Mouse (Mus musculus): ENCODE measurements around the gene Tcp11. TPM values are rescaled to one million over a fixed set of nuclear protein-coding genes. Genes with fewer than 3 reads are reported as not detected.

Gene Tcp11
- polyA plus RNA-seq, 1 experiment from 2014 or later = 1.4 TPM

DNA sequence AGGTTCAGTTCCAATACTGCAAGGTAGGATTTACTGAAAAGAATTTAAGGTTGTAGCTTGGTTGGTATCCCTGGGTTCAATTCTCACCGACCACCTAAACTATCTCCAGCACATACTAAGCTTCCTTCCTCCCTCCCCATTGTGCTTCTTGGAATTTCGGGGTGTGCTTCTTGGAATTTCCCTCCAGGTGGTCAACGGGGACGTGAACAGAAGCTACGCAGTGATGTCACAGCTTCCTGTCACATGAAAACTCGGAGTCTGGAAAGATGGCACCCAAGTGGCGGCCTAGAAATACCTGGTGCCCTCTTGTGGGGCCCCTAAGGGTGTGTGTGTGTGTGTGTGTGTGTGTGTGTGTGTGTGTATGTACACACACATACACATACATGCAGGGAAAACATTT lies 1.4 kb upstream of the Tcp11 start:
- H3K27me3 ChIP-seq = peaks cover 16% of the 10 kb centered on the region; the same call in 1 of the 2 replicates
- no peak overlapping the region for H3K4me2 ChIP-seq
- H3K36me3 ChIP-seq = no peaks in the 10 kb centered on the region
- WGBS = 91% methylated on average over 7 of the region's 7 CpGs
- H3K4me3 ChIP-seq = no peak overlapping the region
- H3K4me1 ChIP-seq (replicated peaks) = peaks cover 21% of the 10 kb centered on the region
- H3K9ac ChIP-seq = no peak overlapping the region
- ATAC-seq (ENCODE audit: low FRiP score) = no peak
- H3K9me3 ChIP-seq = no peaks in the 10 kb centered on the region
- no peak overlapping the region for H3K27ac ChIP-seq

DNA sequence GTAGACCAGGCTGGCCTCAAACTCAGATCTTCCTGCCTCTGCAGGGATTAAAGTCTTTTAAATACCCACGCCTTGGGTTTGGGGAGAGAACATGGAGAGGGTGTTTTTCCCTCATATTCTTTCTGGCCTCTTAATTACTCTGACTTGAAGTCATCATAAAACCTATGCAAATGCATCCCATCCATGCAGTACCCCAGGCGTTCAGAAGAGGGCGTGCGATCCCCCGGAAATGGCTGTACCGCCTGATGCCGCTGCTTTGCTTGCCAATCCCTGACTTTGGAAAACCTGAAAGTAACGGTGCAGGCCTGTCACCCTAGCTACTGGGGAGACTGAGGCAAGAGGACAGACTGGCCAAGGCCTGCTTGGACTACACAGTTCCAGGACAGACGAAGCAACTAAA lies 946 bp upstream of the Tcp11 start:
- ATAC-seq (ENCODE audit: low FRiP score) = no peak
- Histone ChIP-seq H3K4me2 (no peak overlapping the region), H3K27me3 (peaks cover 16% of the 10 kb centered on the region; the same call in 1 of the 2 replicates), H3K36me3 (no peaks in the 10 kb centered on the region), H3K27ac (no peak overlapping the region), H3K4me1 (replicated peaks) (peaks cover 21% of the 10 kb centered on the region), H3K9ac (no peak overlapping the region), H3K9me3 (no peaks in the 10 kb centered on the region), H3K4me3 (no peak overlapping the region)
- WGBS = 54% methylated on average over 9 of the region's 9 CpGs

- Histone ChIP-seq H3K4me2 (peak overlapping the region; percentile 98), H3K27me3 (peaks cover 16% of the 10 kb centered on the region; the same call in 1 of the 2 replicates), H3K9ac (no peak overlapping the region), H3K9me3 (no peaks in the 10 kb centered on the region), H3K36me3 (no peaks in the 10 kb centered on the region), H3K4me3 (peak overlapping the region; percentile 66), H3K4me1 (replicated peaks) (peaks cover 21% of the 10 kb centered on the region), H3K27ac (no peak overlapping the region)
- WGBS = 11% methylated on average over 9 of the region's 9 CpGs
- peak; percentile 49; the same call in 1 of the 2 replicates for ATAC-seq (ENCODE audit: low FRiP score)
Measured at GRCm38 (mm10) chr17:28080817-28081165, 352 bp upstream of the Tcp11 start.

- H3K4me1 ChIP-seq (replicated peaks) = peaks cover 12% of the 10 kb centered on the region
- WGBS = 1% methylated on average over 25 of the region's 25 CpGs
- H3K4me3 ChIP-seq = peak overlapping the region; percentile 66
- peak overlapping the region; percentile 77 for H3K9ac ChIP-seq
- H3K4me2 ChIP-seq = peak overlapping the region; percentile 98
- peak; percentile 44; the same call in 1 of the 2 replicates for ATAC-seq (ENCODE audit: low FRiP score)
- no peak overlapping the region for H3K27ac ChIP-seq
- no peaks in the 10 kb centered on the region for H3K36me3 ChIP-seq
- H3K27me3 ChIP-seq = peaks cover 16% of the 10 kb centered on the region; the same call in 1 of the 2 replicates
- no peaks in the 10 kb centered on the region for H3K9me3 ChIP-seq
Measured at GRCm38 (mm10) chr17:28079618-28080017, 821 bp downstream of the Tcp11 start.

DNA sequence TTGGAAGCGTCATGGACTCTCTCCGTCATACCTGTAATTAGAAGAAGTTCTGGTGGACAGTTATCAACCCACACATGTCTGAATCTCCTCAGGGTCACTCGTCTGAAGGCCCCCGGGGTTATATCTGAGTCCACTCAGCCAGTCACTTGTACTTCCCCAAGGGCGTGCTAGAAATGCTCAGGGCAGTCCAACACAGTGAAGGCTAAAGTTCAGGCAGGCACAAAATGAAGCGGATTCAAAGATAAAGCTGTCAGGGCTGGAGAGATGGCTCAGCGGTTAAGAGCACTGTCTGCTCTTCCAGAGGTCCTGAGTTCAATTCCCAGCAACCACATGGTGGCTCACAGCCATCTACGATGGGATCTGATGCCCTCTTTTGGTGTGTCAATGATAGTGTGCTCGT lies 2.4 kb downstream of the Tcp11 start:
- Histone ChIP-seq H3K9ac (no peak overlapping the region), H3K9me3 (no peaks in the 10 kb centered on the region), H3K4me2 (no peak overlapping the region), H3K27me3 (0 out of 2 replicates have a peak, but pooled peaks cover 8% of the 10 kb centered on the region), H3K27ac (no peak overlapping the region), H3K4me3 (no peak overlapping the region), H3K36me3 (no peaks in the 10 kb centered on the region), H3K4me1 (replicated peaks) (peaks cover 8% of the 10 kb centered on the region; the same call in 1 of the 2 replicates)
- ATAC-seq (ENCODE audit: low FRiP score) = no peak
- 89% methylated on average over 9 of the region's 9 CpGs for WGBS

- Histone ChIP-seq H3K4me1 (replicated peaks) (0 out of 2 replicates have a peak, but pooled peaks cover under 1% of the 10 kb centered on the region), H3K4me2 (no peak overlapping the region), H3K9ac (no peak overlapping the region), H3K27ac (no peak overlapping the region), H3K9me3 (no peaks in the 10 kb centered on the region), H3K4me3 (no peak overlapping the region), H3K36me3 (no peaks in the 10 kb centered on the region), H3K27me3 (no peaks in the 10 kb centered on the region)
- 73% methylated on average over 7 of the region's 7 CpGs for WGBS
- no peak for ATAC-seq (ENCODE audit: low FRiP score)
Measured at GRCm38 (mm10) chr17:28074486-28074885, 6.0 kb downstream of the Tcp11 start.

GRCm38 (mm10) chr17:28072730-28073129 lies 7.7 kb downstream of the Tcp11 start:
- Histone ChIP-seq H3K4me3 (no peak overlapping the region), H3K4me2 (no peak overlapping the region), H3K9ac (no peak overlapping the region), H3K9me3 (no peaks in the 10 kb centered on the region), H3K27me3 (no peaks in the 10 kb centered on the region), H3K27ac (no peak overlapping the region), H3K4me1 (replicated peaks) (no peaks in the 10 kb centered on the region), H3K36me3 (no peaks in the 10 kb centered on the region)
- no peak for ATAC-seq (ENCODE audit: low FRiP score)
- WGBS = 70% methylated on average over 2 of the region's 2 CpGs

- H3K27ac ChIP-seq = no peak overlapping the region
- H3K9me3 ChIP-seq = no peaks in the 10 kb centered on the region
- H3K36me3 ChIP-seq = no peaks in the 10 kb centered on the region
- no peak overlapping the region for H3K4me2 ChIP-seq
- H3K9ac ChIP-seq = no peak overlapping the region
- no peaks in the 10 kb centered on the region for H3K4me1 ChIP-seq (replicated peaks)
- no peaks in the 10 kb centered on the region for H3K27me3 ChIP-seq
- ATAC-seq (ENCODE audit: low FRiP score) = no peak
- 86% methylated on average over 13 of the region's 13 CpGs for WGBS
- no peak overlapping the region for H3K4me3 ChIP-seq
Measured at GRCm38 (mm10) chr17:28070256-28070655, 10.2 kb downstream of the Tcp11 start.

DNA sequence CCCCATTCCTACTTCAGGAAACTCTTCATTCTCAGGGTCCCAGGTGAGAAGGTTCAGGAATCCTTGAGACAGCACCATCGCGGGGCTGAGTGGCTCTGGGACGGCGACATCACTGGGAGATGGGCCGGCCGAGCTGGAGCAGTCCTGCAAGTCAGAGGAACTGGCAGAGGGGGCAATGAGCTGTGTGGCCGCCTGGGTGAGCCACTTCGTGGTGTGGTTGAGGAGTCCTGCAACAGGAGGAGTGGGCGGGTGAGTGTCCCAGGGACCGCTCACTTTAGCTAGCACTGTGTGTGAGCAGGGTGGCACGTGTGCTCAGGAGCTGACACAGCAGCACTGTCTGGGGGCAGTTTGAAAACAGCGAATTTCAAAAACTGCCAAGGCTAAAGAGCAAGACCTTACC lies 11.0 kb downstream of the Tcp11 start:
- Histone ChIP-seq H3K27me3 (no peaks in the 10 kb centered on the region), H3K4me2 (no peak overlapping the region), H3K4me1 (replicated peaks) (no peaks in the 10 kb centered on the region), H3K9ac (no peak overlapping the region), H3K4me3 (no peak overlapping the region), H3K27ac (no peak overlapping the region), H3K9me3 (no peaks in the 10 kb centered on the region), H3K36me3 (no peaks in the 10 kb centered on the region)
- 30% methylated on average over 12 of the region's 12 CpGs for WGBS
- ATAC-seq (ENCODE audit: low FRiP score) = no peak

DNA sequence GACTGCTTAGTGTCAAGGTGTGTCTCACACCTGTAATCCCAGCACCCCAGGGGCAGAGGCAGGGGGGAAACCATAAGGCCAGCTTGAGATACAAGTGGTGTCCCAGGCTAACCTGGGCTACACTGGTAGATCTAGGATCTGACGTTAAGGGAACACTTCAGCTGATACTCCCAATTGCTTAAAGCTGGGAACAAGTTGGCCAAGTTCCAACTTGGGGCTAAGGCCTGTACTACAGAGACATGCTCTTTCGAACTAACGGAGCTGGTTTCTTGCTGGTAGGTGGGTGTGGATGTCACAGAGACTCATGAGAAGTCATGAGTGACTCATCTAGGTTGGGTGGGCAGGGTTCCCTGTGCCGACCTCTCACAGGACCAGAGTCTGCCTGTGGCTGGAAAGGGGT lies 13.1 kb downstream of the Tcp11 start:
- Histone ChIP-seq H3K9me3 (no peaks in the 10 kb centered on the region), H3K27me3 (no peaks in the 10 kb centered on the region), H3K36me3 (no peaks in the 10 kb centered on the region), H3K4me3 (no peak overlapping the region), H3K4me2 (no peak overlapping the region), H3K4me1 (replicated peaks) (no peaks in the 10 kb centered on the region), H3K9ac (no peak overlapping the region), H3K27ac (no peak overlapping the region)
- ATAC-seq (ENCODE audit: low FRiP score) = no peak
- 88% methylated on average over 4 of the region's 4 CpGs for WGBS

- no peak overlapping the region for H3K9ac ChIP-seq
- no peak overlapping the region for H3K4me2 ChIP-seq
- H3K4me1 ChIP-seq (replicated peaks) = no peaks in the 10 kb centered on the region
- no peak overlapping the region for H3K4me3 ChIP-seq
- H3K27ac ChIP-seq = no peak overlapping the region
- peaks cover 32% of the 10 kb centered on the region for H3K36me3 ChIP-seq
- 78% methylated on average over 6 of the region's 6 CpGs for WGBS
- no peaks in the 10 kb centered on the region for H3K27me3 ChIP-seq
- no peak for ATAC-seq (ENCODE audit: low FRiP score)
- H3K9me3 ChIP-seq = no peaks in the 10 kb centered on the region
Measured at GRCm38 (mm10) chr17:28063163-28063562, 17.3 kb downstream of the Tcp11 start.

GRCm38 (mm10) chr17:28062710-28063109 lies 17.7 kb downstream of the Tcp11 start:
- ATAC-seq (ENCODE audit: low FRiP score) = no peak
- H3K27ac ChIP-seq = no peak overlapping the region
- H3K27me3 ChIP-seq = no peaks in the 10 kb centered on the region
- H3K36me3 ChIP-seq = peaks cover 37% of the 10 kb centered on the region
- no peak overlapping the region for H3K4me2 ChIP-seq
- H3K4me3 ChIP-seq = no peak overlapping the region
- H3K9ac ChIP-seq = no peak overlapping the region; the same call in 1 of the 2 replicates
- no peaks in the 10 kb centered on the region for H3K9me3 ChIP-seq
- no peaks in the 10 kb centered on the region for H3K4me1 ChIP-seq (replicated peaks)
- 81% methylated on average over 7 of the region's 7 CpGs for WGBS

DNA sequence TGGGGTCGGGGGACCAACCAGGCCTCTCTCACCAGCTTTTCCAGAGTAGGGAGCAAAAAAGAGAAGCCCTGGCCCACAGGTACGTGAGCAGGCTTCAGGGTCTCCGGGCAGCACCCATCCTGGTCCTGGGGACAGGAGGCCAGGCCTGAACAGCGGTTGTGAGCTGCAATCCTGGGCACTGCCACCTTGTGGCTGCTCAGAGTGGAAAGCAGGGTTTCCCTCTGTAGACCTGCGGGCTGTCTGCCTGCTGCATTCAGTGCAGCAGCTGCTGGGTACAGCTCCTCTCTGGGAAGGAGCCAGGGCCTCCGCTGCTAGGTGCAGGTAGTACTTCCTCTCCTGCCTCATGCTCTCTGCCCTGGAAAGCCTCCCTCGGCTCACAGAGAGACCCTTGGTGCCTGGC lies 19.0 kb downstream of the Tcp11 start:
- Histone ChIP-seq H3K9me3 (no peaks in the 10 kb centered on the region), H3K4me1 (replicated peaks) (no peaks in the 10 kb centered on the region), H3K36me3 (peaks cover 48% of the 10 kb centered on the region), H3K4me3 (no peak overlapping the region), H3K4me2 (no peak overlapping the region), H3K27ac (no peak overlapping the region; the same call in 1 of the 2 replicates), H3K9ac (no peak overlapping the region), H3K27me3 (no peaks in the 10 kb centered on the region)
- WGBS = 49% methylated on average over 7 of the region's 7 CpGs
- peak; percentile 40; the same call in 1 of the 2 replicates for ATAC-seq (ENCODE audit: low FRiP score)
